Mouse (Mus musculus) neural tube, embryonic 10.5 days (tissue): ENCODE measurements around the gene Zfp13.

Experiments used
- DNase-seq: peaks from one replicate; pipeline ENCODE4 v3.0.0-alpha.2; 2017; ENCODE audit warnings: low spot score; ENCODE audit errors: extremely low spot score

Zfp13 gene

DNA sequence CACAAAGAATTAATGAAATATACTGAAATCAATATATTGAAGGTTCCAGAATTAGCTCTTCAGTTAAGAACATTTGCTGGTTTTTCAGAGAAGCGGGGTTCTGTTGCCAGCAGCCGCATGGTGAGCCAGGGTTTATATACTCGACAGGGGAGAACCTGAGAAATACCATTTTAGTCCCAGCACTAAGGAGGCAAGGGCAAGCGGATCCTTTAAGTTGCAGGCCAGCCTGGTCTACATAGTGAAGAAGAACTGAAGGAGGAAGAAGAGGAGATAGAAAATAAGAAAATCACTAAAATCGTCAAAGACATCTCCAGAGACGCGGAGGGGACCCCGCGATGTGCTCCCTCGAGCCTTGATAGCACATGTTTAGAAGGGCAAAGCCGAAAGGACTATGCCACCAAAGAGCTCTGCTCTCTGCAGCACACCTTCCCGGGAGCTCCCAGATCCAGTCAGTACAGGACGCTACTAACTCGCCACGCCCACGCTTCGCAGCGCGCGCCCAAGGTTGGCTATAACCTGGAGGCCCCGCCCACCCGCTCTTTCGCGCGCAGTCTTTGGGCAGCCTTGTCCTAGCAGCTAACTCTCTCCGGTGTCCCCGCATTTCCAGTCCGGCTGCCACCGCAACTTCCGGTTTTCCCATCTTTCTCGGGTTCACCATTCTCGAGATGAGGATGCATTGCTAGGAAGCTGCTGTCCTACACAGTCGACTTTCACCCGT is 6.9 kb downstream of the Zfp13 start:
- peak; percentile 99 for DNase-seq

DNA sequence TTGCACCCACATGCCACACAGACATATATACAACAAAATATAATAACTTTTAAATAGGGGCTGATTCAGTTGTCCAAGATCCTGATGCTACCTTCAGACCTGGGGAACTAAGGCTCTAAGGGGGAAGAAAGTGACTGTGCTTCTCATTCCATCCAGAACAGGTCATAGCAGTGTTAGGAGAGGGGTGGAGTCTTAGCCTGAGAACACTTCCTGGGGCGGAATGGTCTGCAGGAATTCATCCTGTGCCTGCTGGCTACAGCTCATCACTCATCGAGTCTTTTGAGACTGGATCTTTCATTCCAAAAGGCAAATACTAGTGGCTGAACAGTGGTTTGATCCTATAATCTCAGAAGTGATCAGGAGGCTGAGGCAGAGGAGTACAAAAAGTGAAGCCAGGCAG is 12.0 kb downstream of the Zfp13 start:
- no peak for DNase-seq

DNA sequence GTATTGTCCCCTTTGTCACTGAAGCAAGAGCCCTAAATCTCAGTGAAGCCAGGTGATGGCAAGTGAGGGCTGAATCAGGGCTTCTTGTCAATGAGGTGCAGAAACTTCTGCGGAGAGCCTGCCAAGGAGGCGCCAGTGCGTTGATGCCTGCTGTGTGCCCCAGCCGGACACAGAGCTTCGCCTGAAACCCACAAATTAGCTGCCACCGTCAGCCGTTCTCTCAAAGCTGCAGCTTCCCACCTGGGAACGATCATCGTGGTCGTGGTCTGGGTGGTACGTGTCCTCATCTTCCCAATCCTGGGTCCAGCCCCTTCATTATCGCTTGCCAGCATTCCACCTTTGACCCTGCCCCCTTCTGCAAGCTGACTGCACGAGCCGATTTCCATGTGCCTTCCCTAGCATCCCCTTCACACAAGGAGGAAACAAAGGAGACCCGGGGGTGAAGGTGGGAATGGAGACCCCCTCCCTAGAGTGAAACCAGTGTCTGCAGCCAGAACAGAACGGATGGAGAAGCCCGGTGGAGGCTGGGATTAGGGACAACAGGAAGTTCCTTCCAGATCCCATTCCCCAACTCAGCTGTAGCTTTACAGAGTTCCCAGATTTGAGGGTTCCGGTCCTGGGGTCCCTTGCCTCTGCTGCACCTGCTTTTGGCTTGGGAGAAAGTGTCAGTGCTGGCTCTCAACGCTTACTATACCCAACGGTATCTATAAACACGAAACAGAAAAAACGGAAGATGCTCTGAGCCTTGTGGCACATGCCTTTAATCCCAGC is 13.4 kb downstream of the Zfp13 start:
- DNase-seq = peak; percentile 76

DNA sequence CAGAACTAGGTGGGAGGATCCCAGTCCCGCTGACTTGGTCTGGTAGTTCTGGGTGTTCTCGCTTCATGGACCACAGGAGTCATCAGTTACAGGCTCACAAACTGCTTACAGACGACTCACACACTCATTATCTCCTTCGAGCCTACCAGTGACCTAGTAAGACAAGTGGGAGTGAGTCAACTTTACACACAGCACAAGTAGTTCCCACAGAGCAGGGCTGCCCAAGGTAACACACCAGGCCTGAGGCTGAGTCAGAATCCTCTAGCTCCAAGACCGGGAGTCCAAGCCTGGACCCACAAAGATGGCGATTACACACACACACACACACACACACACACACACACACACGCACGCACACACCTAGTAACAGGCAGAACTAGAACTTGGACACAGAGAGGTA is 14.5 kb downstream of the Zfp13 start:
- DNase-seq = no peak

DNA sequence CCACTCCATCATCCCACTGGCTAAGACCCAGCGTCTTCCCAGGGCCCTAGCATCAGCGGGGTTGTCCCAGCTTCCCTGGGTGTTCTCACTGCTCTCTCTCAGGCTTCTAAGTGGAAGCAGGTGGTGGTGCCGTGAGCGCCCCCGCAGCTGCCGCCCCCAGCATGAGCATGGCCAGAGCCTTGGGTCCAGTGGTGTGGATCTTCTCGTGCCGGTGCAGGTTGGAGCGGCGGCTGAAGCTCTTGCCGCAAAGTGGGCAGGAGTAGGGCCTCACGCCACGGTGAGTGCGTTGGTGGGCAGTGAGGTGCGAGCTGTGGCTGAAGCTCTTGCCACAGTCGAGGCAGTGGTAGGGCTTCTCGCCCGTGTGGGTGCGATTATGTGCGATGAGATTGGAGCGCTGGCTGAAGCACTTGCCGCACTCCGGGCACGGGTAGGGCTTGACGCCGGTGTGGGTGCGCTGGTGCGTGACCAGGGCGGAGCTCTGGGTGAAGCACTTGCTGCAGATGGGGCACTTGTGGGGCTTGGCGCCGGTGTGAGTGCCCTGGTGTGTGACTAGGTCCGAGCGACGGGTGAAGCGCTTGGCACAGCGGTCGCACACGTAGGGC is 23.2 kb downstream of the Zfp13 start:
- no peak for DNase-seq

DNA sequence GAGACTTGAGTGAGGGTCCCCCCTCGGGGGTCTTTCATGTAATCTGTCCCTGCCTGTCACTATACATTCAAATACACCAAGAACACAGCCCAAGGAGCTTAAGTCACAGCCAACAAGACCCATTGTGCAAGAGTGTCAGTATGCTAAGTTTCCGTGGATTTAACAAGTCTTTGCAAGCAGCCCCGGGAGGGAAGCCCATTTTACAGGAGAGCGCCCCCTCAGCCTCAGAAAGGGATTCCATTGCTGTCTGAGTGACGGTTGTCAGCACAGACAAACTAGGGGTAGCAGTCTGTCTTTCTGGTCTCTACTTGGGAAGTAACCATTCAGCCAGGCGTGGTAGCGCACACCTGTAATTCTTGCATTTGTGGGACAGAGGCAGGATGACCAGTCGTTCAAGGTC is 25.2 kb downstream of the Zfp13 start:
- no peak for DNase-seq

DNA sequence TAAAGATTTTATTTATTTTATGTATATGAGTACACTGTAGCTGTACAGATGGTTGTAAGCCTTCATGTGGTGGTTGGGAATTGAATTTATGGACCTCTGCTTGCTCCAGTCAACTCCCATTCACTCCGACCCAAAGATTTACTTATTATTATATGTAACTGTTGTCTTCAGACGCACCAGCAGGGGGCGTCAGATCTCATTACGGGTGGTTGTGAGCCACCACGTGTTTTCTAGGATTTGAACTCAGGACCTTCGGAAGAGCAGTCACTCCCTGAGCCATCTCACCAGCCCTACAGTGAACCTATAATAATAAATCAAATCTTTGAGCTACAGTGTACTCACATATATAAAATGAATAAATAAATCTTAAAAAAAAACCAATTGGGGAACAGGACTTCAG is 27.2 kb downstream of the Zfp13 start:
- no peak for DNase-seq

DNA sequence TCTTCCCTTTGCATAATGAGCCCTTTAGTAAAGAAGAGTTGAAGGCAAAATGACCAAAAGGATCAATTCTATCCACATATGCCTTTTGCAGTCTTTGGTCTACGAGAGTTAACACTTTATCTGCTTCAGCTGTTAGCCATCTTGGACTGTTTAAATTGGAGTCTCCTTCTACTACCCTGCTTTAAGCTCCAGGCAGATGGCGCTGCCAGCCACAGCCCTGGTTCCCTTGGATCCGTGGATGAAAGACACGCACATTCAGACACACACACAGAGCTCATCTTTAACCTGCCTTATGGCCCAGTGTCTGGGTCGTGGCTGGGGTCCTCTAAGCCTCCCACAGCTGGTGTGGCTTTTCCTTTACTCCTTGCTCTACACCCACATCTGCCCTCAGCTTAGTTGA is 28.2 kb downstream of the Zfp13 start:
- peak; percentile 20 for DNase-seq

DNA sequence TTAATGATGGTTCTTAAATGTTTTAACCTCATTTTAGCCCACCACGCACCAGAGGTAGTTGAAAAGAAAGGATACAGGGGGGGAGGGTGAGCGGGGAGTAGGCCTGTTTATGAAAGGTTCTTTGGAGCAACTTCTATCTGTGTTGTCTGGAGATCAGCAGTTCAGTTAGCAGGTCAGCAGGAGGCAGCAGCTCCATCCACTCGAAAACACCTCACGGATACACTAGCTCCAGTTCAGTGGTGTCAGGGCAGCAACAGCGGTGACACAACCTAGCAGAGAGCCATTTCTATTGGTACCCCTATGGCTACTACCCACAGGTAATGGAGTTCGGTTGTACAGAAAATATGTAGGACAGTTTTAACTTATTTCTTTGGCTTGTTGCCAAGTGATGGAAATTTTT is 29.3 kb downstream of the Zfp13 start:
- no peak for DNase-seq

DNA sequence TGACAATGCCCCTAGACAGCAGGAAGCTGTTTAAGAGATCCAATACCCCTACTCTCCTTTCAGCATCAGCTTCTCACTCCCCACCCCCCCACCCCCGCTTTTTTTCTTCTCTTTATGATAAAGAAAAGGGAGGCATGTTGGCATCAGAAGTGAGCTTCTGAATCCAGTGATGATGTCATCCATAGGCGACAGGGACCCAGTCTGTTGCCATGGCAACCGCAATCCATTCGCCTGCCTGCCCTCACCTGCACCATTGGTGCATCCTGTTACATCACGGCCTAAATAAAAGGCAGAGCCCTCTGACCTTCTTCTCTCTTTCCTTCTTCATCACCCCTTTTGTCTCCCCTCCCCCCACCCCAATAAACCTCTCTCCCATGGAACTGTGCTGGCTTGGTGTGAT is 30.9 kb downstream of the Zfp13 start:
- DNase-seq = no peak

DNA sequence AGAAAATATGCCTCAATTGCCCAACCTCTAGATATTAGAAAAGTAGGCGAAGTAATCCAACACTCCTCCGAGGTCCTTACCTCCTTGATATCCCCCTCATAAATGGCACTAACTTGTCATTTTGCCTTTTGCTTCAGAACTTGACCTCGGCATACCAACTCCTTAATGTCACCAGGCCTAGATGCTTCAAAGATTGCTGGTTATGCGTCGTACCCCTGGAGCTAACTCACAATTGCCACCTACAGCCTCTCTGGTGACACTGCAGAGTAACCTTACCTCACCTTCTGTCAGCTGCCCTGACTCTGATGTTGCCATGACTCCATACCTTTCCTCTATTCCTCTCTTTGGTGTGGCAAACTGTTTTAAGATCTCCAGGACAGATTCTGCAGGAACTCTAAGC is 32.5 kb downstream of the Zfp13 start:
- no peak for DNase-seq

DNA sequence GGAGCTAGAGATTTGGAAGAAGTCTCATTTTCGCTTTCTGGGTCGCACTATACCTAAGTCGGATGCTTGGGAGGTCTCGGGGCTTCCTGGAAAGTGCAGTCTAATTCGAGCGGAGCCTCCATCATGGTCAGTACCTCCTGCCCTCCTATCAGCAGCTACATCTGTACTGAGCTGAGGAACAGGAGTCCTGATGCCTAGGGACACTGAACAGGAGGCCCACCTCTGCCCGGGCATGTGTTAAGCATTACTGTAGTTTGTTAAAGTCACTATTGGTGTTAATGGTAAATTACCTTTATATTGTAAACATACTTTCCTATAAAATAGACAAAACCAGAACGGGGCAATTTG is 34.9 kb downstream of the Zfp13 start:
- DNase-seq = no peak

DNA sequence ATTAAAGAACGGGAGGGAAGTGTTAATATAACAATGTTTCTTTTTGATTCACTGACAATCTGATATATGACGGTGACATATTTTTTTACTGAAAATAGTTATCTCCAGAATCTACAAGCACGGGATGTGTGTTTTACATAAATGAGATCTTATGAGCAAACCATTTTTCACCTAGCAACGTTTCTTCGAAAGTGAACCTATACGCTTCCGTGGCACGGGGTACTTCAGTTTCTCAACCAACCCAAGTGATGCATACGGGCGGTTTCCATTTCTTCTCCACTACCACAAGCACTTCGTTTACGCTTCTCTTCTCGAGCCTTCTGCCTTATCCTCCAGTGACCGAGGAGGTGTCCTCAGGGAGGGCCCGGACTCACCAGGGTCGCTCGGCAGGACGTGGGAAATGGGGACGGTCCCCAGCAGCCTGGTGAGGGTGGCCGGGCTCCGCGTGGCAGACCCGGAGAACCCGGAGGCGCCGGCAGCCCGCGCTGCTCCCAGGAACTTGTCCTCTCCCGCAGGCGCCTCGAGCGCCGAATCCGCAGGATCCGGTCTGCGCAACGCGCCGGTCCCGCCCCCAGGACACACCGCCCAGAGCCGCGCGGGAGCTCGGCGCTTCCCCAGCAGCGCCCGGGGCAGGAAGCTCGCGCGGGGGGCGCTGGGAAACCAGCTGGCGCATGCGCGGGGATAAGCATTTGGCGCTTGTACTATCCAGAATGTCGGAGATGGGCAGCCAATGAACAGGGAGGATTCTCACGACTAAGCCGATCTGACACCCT is 35.5 kb downstream of the Zfp13 start, which contains the start of gene Zfp213:
TSS of gene Zfp213 (minus strand) at position 644 of the 773 bp plus-strand sequence.
- DNase-seq = peak; percentile 90

DNA sequence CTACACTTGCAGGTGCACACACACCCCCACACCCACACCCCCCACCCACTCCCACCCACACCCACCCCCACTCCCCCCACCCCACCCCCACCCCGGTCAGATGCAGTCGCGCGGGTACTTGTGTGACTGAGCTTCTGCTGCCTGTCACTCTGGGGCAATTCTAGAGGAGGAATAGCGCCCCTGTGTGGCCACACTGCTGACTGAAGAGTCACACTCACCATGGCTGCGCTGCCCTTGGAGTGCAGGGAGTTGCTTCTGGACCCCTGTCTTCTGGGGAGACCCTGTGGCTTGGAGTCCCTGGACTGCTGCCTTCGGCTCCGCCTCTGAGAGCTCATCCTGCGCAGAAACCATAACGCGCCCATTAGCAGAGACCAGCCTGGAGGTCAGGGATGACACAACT is 39.5 kb downstream of the Zfp13 start:
- DNase-seq = peak; percentile 35

DNA sequence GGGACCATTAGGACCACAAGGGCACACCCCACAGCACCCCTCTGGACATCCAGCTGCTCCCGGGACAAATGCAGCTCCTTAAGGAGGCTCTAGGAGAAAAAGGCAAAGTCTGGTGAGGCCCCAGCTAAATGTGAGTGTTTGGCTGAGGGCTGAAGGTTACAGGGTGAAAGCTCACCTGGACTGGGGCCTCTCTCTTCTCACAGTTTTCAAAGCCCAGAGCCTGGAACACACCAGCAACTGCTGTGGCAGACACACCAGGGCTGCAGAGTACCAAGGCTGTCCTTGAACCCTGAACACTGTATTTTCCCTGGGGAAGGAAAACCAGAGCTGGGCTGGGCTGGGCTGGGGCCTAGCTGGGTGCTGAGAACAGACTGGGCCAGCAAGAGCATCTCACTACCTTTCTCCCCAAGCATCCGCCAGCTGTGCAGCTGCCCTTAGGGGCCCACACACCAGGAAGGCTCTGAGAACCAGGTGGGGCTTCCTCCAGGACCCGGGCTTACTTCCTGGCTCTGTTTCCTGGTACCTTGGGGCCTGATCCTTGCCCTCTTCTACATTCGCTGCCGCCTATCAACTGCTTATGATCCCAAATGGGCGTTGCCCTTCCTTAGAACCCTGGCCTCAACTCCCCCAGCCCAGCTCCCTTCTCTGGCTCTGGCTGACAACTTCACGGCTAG is 43.9 kb downstream of the Zfp13 start:
- no peak for DNase-seq

DNA sequence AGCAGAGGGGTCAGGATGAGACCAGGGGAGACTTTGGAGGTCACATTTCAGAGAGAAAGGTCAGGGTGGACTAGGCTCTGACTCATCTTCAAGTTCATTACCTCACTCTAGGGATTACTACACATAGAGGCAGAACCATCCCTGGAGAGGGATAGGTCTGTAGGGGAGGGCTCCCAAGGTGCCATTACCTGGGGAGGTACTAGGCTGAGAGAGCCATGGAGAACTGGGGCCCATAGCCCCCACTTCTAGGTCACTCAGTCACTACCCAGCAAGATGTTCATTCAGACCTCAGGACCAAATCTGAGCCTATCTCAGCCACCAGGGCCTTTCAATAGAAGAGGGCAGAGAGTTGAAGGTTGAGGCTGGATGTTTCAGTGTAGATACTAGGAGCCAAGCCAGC is 45.0 kb downstream of the Zfp13 start:
- no peak for DNase-seq

DNA sequence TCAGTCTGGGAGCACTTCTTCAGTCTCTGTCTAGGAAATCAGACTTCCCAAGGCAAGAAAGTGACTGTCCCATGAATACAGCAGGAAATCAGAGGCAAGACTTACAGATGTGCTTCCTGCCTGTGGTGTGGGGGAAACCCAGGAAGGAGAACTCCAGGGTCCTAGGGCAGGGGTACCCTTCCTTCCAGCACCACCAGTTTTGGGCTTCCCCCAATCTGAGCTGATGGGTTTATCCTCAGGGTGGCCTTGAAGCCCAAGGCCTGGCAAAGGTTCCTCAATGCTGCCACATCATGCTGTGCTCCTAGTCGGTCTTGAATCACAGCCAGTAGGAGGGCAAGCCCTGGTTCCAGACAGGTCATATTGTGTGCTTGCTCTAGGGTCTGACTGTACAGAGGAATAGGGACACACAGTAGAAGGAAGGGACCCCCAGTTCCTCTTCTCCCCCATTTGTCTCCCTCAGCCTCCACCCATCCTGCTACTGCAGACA is 45.6 kb downstream of the Zfp13 start:
- DNase-seq = no peak

DNA sequence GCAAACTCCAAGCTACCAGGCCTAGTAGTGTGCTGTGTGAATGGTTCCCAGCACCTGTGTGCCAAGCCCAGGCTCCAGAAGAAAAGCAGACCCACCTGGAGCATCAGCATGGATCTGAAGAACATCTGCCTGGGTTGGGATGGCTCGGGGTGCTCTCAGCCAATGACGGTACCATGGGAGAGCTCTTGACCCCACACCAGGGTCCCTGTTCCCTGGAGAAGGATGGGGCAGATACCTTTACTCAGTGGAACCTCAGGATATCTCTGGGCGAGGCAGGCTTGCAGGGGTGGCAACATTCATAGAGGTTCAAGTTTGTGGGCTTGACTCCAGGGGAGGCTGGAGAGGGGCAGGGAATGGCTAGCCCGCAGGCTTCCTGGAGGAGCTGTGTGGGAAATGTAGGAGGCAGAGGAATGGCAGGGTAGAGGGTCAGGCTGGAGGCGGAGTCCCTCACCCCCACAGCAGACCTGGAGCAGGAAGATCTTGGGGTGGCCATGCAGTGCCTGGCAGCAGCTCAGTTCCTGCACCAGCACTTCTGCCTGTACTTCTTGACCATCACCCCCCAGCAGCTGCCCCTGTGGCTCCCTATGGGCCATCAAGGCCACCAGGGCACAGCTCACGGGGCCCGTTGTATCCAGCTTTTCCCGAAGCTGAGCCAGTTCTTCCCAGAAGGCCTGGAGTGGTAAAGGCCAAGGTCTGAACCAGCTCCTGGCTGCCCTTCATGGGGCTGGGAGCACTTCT is 46.2 kb downstream of the Zfp13 start:
- no peak for DNase-seq

DNA sequence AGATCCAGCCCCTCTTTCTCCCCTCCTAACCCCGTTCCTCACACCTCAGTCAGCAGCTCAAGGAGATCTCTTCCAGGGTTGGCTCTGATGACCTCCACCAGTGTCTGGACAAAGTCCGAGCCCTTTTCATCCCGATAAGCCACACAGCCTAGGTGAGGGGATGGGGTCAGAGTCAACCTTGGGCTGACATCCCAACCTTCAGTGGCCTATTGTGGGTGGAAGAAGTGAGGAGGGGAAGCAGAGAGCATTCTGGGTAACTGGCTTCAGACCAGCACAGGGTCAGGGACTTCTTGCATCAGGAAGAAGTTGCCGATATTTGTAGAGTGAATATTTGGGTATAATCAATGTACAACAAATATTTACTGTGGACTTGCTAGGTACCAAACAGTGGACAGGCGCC is 47.3 kb downstream of the Zfp13 start:
- DNase-seq = no peak

DNA sequence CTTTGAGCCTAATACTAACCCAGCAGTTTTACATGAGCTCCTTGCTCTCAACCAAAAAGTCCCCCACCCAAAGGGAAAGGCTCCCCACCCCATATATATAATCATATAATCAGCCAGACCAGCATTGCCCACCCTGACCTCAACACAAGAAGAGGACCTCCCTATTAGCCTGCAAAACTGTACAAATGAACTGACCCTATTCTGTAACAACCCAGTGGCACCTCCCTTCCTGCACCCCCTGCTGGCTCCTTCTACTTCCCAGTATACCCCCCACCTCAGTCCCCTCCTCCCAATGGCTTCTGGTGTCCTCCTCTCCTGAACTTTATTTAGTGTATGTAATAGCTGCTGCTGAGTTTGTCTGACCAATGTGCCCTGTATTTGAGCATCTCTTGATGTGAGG is 47.9 kb downstream of the Zfp13 start:
- DNase-seq = no peak

DNA sequence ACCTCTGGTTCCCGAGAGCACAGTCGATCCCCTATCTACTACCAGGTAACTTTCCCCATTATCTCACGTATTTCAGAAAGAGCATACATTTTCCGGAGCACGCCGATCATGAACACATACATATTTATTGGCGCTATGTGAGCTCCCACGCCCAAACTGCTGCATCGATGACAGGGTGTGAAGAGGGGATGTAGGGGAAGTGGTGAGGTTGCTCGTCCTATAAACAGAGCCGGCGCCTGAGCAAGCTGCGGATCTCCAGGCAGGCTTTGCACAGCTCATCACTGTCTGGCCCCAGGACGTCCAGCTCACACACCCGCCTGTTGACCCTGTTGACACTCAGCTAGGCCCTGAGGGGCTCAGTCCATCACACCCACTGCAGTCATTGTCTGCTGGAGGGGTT is 48.4 kb downstream of the Zfp13 start:
- DNase-seq = no peak
